Mouse (Mus musculus): ENCODE results near the gene Deup1. TPM values are rescaled to one million over a fixed set of nuclear protein-coding genes. Genes with fewer than 3 reads are reported as not detected.
"Not testable (repeated sequence)": the region's sequence is repeated elsewhere in the genome, so short reads cannot be mapped to it uniquely, and the experiment has no call there.

Gene Deup1
- total RNA-seq, 4 experiments from 2014 or later: 0.09 TPM; not detected in 3

DNA sequence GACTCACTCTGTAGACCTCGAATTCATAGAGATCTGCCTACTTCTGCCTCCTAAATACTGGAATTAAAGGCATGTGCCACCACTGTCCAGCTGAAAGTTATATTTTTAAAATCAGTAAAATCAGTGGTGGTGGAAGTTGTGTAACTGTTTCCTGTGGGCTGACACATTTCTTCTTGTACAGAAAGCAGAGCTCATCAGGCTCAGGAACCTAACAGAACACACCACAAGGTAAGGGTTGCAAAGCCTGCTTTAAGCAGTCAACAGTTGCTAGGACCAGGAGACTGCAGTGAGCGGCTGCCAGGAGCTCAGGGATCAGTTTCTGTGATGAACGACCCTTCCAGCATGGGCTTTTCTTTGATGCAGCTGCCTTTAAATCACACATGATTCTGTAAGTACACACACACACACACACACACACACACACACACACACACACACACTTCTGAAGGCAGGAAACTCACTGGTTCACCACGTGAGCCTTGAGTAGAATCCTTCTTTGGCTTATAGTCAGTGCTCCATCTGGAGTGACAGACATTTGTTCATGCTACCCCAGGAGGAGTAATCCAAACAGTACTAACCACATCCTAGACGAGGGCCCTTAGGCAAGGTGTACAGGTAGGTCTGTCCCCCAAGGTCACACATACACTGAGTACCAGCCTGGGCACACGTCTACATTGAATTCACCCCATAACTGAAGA, 40.4 kb downstream of the Deup1 start:
- no peak for DNase-seq (ENCODE audit: low spot score in 2 of 2)

- DNase-seq (ENCODE audit: low spot score in 2 of 2): no peak
Measured at GRCm38 (mm10) chr9:15585956-15586355, 41.8 kb downstream of the Deup1 start.

- no peak for DNase-seq (ENCODE audit: low spot score in 2 of 2)
Measured at GRCm38 (mm10) chr9:15584209-15584608, 43.5 kb downstream of the Deup1 start.

GRCm38 (mm10) chr9:15582026-15582425, 45.7 kb downstream of the Deup1 start:
- DNase-seq (ENCODE audit: low spot score in 2 of 2): no peak

DNA sequence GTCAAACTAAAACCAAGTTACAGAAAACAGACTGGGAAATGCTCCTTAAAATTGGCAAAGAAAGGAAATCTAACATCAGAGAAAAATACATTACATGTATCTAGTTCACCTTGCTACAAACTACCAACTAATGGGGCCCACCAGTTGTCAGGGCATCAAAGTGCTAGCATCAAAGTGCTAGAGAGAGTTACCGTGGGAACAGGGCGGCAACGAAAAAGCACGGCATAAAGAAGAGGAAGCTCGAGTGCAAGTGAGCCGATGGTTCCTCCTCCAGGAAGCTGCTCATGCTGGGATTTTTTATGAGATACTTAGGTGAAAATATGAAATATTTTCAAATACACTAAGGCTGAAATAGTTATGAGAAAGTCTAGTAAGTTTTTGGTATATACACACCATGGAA, 47.6 kb downstream of the Deup1 start:
- no peak for DNase-seq (ENCODE audit: low spot score in 2 of 2)

DNA sequence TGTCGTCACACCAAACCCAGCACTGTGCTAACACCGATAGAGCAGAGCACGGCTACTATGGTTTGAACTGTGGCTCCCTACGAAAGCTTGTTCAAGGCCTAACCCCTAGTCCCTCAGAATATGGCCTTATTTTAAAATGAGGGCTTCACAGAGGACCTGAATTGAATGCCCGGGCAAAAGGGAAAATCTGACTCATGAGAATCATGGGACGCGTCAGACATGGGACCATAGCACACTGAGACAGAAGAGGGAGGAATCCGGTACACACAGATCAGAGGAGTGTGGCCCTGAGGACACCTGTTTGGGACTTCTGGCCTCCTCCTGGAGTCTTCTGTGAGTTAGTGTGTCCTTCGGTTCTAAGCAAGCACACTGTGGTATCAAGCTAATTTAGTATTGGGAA, 48.8 kb downstream of the Deup1 start:
- no peak for DNase-seq (ENCODE audit: low spot score in 2 of 2)

- no peak for DNase-seq (ENCODE audit: low spot score in 2 of 2)
Measured at GRCm38 (mm10) chr9:15578427-15578826, 49.3 kb downstream of the Deup1 start.

DNA sequence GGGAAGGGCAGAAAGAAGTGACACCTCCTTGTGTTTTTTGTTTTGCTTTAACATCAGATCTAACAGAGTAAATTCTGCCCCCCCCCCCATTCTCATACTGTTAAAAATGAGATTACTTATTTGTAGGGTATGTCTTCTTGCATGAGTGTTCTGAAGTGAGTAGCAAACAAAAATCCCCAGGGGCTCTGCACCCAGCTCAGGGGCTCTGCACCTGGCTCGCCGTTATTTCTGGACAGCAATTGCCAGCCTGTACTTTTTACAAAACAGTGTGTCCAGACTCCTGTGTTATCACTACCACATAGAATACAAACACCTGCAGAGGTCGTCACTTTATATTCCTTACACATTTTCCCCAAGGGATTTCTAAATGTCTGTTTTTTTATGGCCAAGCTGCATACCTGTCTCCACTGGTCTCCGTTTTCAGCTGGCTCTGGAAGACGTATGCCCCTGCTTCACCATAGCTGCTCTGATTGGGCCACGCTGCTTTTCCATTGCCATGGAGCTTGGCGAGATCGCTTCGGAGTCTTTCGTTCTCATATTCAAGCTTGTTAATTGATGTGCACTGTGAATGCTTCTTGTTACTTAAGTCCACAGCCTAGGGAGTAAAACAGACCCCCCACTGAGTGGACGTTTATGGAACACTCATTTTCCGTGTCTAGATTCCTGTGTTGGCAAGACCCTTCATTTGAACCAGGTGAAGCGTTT, 52.8 kb downstream of the Deup1 start:
- DNase-seq (ENCODE audit: low spot score in 2 of 2): no peak

GRCm38 (mm10) chr9:15562353-15562752, 65.4 kb downstream of the Deup1 start:
- no peak for DNase-seq (ENCODE audit: low spot score in 2 of 2)

- DNase-seq (ENCODE audit: low spot score in 2 of 2): no peak
Measured at GRCm38 (mm10) chr9:15560451-15560850, 67.3 kb downstream of the Deup1 start.

DNA sequence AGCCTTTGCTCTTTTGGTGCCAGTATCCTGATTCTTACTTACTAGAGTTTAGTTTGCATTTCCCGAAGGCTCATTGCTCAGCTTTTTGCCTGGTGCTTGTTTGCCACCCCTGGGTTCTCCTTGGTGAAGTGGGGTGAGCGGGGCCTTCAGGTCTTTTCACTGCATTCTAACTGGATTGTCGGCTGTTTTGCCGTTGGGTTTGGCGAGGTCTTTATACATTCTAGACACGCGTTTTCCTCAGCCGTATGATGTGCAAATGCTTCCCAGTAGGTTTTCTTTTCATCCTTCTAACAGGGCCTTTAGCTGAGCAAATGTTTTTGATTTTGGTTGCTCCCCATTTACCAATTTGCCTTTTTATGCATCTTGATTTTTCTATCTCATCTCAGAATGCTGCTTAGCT, 74.4 kb downstream of the Deup1 start:
- DNase-seq (ENCODE audit: low spot score in 2 of 2): no peak

DNA sequence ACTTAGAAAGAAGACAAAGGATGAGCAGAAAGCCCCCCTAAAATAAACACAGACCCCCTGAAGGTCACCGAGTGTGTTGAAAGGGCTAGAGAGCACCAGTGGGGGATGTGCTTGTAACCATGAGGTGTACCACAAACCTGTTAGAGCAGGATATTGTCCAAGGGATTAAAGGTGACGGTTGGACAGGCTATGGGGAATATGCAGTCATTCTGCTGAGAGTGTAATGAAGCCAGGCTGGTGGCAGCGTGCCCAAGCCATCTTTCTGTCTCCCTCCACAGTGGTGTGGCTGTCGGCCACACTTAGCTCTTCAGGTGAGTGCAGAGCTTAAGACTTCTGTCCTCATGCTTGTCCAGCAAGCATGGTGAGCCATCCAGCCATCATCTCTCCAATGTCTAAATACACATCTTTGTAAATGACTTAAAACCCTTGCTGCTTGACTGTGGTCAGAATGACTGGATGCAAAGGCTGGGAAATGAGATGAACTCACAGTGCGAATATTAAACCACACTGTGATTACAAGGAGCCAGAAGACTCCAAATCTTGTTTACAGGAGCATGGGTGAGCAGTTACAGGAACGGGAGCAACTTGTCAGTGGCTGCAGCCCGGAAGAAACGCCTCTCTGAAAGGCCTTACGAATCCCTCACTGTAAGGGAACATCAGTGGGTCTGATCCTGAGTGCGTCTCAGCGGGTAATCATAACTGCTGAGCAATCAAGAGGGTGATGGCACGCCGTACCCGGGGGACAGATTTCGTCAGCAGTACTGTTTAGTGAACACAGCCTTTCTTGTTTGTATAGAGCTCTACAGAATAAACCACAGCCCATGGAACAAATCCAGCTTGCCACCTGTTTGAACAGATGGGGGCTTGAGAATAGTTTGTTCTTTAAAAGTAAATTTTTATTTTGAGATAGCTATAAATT, 75.5 kb downstream of the Deup1 start:
- no peak for DNase-seq (ENCODE audit: low spot score in 2 of 2)

DNA sequence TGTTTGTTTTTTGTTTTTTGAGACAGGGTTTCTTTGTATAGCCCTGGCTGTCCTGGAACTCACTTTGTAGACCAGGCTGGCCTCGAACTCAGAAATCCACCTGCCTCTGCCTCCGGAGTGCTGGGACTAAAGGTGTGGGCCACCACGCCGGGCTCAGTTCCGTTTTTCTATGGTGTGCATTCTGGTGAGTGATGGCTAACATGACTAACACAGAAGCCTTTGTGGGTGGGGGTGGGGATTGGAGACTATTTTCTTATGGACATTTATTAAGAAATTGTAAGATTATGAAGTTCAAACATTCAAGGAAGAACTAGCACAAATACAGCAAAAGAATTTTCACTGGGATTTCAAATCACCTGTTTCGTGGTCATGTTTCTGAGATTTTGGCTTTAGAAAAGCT, 76.7 kb downstream of the Deup1 start:
- DNase-seq (ENCODE audit: low spot score in 2 of 2): not testable (repeated sequence)

GRCm38 (mm10) chr9:15550461-15550961, 77.2 kb downstream of the Deup1 start:
- no peak for DNase-seq (ENCODE audit: low spot score in 2 of 2)

DNA sequence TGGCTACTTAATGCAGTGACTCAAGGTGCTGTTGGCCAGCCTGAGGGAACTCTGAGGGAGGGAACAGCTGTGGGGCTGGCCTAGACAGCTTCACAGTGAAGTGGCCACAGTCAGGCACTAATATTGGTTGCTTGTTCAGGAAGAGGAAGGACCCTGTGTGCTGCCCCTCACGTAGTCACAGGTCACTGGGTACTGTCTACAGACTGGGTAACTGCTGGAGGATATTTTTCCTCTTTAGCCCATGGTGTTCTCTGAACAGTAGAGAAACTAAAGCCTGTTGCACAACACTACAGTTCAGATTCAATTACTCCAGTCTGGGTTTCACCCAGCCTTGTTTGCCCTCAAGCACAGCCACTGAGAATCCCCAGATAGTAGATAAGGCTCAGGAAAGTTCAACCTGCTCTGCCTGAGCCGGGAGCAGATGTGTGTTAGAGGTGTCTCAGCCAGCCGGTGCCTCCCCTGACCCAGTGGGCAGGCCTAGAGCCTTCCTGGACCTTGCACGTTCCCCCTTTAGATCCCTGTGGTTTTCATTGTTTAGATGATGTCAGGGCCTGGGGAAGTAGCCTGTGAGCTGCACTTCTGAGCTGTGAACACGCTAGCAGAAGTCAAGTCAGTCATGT, 85.9 kb downstream of the Deup1 start:
- DNase-seq (ENCODE audit: low spot score in 2 of 2): no peak

DNA sequence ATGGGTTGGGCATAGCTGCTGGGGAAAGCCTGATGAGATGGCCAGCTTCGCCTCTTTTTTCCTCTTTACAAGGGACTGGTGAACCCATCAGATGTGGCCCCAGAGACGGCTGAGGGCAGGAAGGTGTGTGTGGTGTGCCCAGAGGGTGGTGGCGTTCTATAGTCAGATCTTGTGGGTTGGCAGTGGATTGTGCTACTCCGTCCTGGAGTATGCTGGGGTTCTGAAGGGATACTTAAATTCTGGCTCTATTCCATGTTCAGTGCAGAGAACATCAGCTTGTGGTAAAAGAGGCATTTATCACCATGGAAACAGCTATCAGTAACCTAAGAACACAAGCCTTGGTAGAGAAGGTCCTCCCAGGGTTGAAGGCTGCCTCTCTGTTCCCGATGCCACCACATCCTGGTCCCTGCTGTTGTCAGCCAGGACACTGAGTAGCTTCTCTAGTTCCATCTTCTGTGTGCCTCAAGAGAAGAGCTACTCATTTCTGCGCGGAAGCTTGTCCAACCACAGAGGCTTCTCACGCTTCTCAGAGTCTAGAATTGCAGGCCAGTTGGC, 88.7 kb downstream of the Deup1 start:
- no peak for DNase-seq (ENCODE audit: low spot score in 2 of 2)

DNA sequence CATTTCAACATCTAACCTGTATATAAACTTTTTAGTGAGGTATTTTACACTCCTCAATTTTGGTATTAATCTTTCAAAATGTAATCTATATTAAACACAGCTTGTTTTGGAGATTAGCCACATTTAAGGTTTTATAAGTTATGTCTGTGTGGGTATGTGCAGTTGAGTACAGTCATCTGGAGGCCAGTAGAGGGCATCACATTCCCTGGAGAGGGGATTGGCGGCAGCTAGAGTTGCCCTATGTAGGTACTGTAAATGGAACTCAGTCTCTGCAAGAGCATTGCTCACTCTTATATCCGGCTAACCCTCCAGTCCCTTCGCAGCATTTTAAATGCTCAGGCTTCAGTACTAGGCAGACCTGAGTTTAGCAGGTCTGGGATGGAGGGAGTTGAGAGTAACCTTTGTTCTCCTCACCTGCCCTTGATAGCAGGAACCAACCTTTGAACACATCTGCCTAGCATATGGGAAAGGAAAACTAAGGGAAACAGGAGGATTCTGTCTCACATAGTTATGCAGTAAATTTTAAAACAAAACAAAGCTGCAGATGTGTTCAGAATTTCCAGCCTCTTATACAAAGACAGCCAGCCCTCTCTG, 90.2 kb downstream of the Deup1 start:
- no peak for DNase-seq (ENCODE audit: low spot score in 2 of 2)

DNA sequence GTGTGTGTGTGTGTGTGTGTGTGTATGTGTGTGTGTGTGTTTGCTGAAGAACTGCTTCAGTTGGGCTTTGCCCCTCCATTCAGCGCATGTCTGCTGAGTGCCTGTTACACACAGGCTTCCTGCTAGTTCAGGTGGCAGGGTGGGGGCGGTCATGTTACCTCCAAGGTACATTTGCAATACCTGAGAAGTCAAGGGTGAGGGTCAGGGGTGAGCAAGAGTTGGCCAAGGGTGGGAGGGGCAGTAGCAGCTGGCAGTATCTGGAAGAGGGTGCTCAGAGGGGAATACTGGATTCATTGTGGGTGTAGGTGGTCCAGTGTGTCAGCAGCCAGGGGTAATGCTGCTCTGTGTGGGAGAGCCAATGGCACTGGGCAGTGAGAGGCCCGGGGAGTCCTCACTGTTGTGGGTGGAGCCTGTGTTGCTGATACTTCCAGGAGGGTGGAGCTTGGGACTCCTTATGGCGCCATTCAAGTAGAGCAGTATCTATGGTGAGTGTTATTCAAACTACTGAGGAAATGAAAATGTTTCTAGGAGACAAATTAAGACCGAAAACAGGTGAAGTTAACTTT, 90.8 kb downstream of the Deup1 start:
- no peak for DNase-seq (ENCODE audit: low spot score in 2 of 2)

DNA sequence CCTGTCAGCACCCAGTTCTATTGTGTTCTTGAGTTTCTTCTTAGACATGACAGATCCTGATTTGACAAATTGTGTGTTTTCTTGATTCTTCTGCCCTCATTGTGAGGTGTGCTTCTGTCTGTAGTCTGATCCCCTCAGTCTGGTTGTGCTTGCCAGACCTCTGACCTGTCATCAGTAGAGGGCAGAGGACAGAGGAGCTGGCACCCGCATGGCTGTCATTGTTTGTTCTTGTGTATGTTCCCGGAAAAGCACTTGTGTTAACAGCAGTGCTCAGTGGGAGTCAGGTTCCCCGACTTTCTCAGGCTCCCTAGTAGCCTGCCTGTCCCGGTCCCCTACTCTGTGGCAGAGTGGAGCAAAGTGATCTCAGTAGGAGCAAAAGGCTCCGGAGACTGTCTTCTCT, 92.3 kb downstream of the Deup1 start:
- no peak for DNase-seq (ENCODE audit: low spot score in 2 of 2)

GRCm38 (mm10) chr9:15534110-15534509, 93.6 kb downstream of the Deup1 start:
- no peak for DNase-seq (ENCODE audit: low spot score in 2 of 2)
